Mouse (Mus musculus) limb, embryonic 12.5 days (tissue): ENCODE data around the gene Ripk3. TPM values are rescaled to one million over a fixed set of nuclear protein-coding genes. Genes with fewer than 3 reads are reported as not detected.

Experiments
- ATAC-seq: fragments of 200-750 bp; cut with Nextera tagmentation; 2 replicates; pipeline ENCODE4 v1.8.0; 2017; ENCODE audit warnings: low read depth, moderate TSS enrichment; ENCODE audit not compliant: insufficient number of reproducible peaks, insufficient read depth, low FRiP score, low TSS enrichment
- H3K27ac ChIP-seq: fragments of 300-500 bp; sonication (generic); 2 replicates; pipeline ENCODE4 v1.5.1; 2016; ENCODE audit warnings: mild to moderate bottlenecking, moderate library complexity
- H3K27me3 ChIP-seq: fragments of 300-500 bp; sonication (generic); 2 replicates; pipeline ENCODE4 v1.6.1; 2016; ENCODE audit warnings: mild to moderate bottlenecking, moderate library complexity
- H3K36me3 ChIP-seq: fragments of 300-500 bp; sonication (generic); 2 replicates; pipeline ENCODE4 v1.6.1; 2016; ENCODE audit warnings: mild to moderate bottlenecking, moderate library complexity
- H3K4me1 ChIP-seq: fragments of 300-500 bp; sonication (generic); replicated peaks from 2 replicates; pipeline ENCODE4 v1.6.1; 2016
- H3K4me2 ChIP-seq: fragments of 300-500 bp; sonication (generic); 2 replicates; pipeline ENCODE4 v1.6.1; 2016; ENCODE audit warnings: mild to moderate bottlenecking, moderate library complexity
- H3K4me3 ChIP-seq: fragments of 300-500 bp; sonication (generic); replicated peaks from 2 replicates; pipeline ENCODE4 v1.5.1; 2016; ENCODE audit warnings: mild to moderate bottlenecking
- H3K9ac ChIP-seq: fragments of 300-500 bp; sonication (generic); replicated peaks from 2 replicates; pipeline ENCODE4 v1.6.1; 2016; ENCODE audit warnings: mild to moderate bottlenecking, moderate library complexity
- H3K9me3 ChIP-seq: fragments of 300-500 bp; sonication (generic); 2 replicates; pipeline ENCODE4 v1.6.1; 2016; ENCODE audit warnings: mild to moderate bottlenecking, moderate library complexity
- WGBS: fragments of 180-500 bp; shearing (Covaris S2); methylation state at CpG from one replicate; pipeline ENCODE4 v1.1.7; 2016; 5-methylcytosine and 5-hydroxymethylcytosine counted together
- polyA plus RNA-seq: library from polyadenylated mRNA; unstranded; fragments of >200 nt; fragmentation: Nextera tagmentation; extraction: Ambion mirVana; gene quantifications from 2 replicates; pipeline ENCODE4 v1.2.1, GENCODE M21; 2016

The Ripk3 gene
- polyA plus RNA-seq, 1 experiment from 2014 or later: 25.2 TPM

DNA sequence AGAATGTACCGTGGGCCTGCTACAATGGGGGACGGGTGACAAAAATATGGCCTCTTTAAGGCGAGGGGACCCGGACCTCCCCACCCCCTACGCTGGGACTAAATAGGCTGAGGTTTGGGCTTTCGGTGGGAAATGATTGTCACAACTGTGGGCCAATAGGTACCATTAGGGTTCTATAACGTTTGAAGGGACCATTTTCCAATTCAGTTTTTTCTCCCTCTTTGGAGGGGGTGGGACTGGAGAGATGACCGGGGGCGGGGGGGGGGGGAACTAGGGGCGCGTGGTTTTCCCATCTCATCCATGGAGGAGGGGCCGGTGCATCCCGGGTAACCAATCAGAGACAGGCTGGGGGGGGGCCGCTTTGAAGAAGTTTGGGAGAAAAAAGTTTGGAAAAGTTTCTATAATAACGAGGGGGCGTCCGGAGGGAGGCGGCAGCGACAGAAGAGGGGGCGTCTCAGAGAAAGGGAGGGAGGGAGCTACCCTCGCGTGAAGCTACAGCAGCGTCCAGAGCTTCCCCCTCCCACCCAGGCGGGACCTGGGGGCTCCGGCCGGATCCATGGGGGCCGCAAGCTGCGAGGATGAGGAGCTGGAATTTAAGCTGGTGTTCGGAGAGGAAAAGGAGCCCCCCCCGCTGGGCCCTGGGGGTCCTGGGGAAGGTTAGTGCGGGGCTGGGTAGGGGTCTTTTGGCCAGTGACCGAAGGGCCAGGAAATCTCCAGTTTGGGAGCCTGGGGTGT lies 36.0 kb upstream of the Ripk3 start:
- H3K9me3 ChIP-seq: no peaks in the 10 kb centered on the region

GRCm38 (mm10) chr14:55824001-55824480 lies 35.4 kb upstream of the Ripk3 start:
- Histone ChIP-seq H3K4me3 (peak overlapping the region; percentile 86), H3K27me3 (no peaks in the 10 kb centered on the region), H3K4me1 (peaks cover 39% of the 10 kb centered on the region), H3K9ac (peak overlapping the region; percentile 97), H3K36me3 (peaks cover 27% of the 10 kb centered on the region), H3K27ac (peak overlapping the region; percentile 100), H3K9me3 (no peaks in the 10 kb centered on the region), H3K4me2 (peak overlapping the region; percentile 98)
- under 1% methylated on average over 10 of the region's 10 CpGs for WGBS
- ATAC-seq: peak; percentile 5; the same call in 1 of the 2 replicates

More for the DNA sequence above, 36.0 kb upstream of the Ripk3 start:
- peak overlapping the region; percentile 97 for H3K9ac ChIP-seq
- H3K4me3 ChIP-seq: peak overlapping the region; percentile 86
- peak; percentile 4; the same call in 1 of the 2 replicates for ATAC-seq
- peaks cover 34% of the 10 kb centered on the region for H3K36me3 ChIP-seq
- H3K27me3 ChIP-seq: no peaks in the 10 kb centered on the region
- WGBS: under 1% methylated on average over 31 of the region's 32 CpGs
- H3K4me1 ChIP-seq: peaks cover 45% of the 10 kb centered on the region
- peak overlapping the region; percentile 100 for H3K27ac ChIP-seq
- H3K4me2 ChIP-seq: peak overlapping the region; percentile 98

DNA sequence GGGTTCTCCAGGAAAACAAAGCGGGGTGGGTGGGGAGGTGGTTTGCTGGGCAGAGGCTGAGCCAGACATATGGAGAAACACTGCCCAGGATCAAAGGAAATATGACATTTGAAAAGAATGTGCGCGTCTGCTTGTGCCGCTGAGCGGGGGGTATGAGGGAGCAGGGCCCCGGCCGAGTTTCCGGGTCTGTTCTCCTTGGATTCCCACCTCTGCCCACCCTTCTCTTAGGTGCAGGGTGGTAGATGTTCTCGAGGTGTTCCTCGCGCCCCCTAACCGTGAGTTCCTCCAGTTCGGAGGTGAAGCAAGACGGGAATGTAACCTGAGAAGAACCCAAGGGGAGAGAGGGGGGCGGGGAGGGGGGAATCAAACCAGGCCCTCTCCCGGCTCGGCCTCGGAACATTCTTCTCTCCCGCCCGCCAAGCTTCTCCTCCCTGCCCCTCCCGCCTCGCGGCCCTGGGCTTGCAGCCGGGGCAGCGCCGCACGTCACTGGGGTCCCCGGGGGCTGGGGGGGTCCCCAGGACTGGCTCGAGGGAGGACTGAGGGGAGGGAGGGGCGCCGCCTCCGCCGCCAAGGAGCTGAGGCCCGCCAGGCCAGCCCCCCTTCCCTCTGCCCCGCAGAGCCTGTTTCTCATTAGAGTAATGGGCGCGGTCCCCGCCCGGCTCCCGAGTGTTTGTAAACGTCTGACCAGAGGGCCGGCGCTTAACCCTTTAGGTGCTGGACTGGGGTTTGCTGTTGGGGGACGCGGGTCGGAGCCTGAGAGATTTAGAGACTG lies 34.5 kb upstream of the Ripk3 start, which contains the start of gene Nfatc4:
Gene Nfatc4, plus strand, starts transcription at position 154 of the 772 bp plus-strand sequence.
- Histone ChIP-seq H3K4me3 (peak within 1 kb of the TSS; percentile 86), H3K4me1 (peaks cover 31% of the 10 kb centered on the region), H3K9ac (peak within 1 kb of the TSS; percentile 97), H3K4me2 (peak within 1 kb of the TSS; percentile 98), H3K36me3 (peaks cover 19% of the 10 kb centered on the region), H3K9me3 (no peaks in the 10 kb centered on the region), H3K27me3 (no peaks in the 10 kb centered on the region), H3K27ac (peak within 1 kb of the TSS; percentile 100)
- ATAC-seq: peak; percentile 86
- WGBS: 0% methylated on average over 43 of the region's 46 CpGs

- ATAC-seq: no peak
- no peaks in the 10 kb centered on the region for H3K9me3 ChIP-seq
- peak overlapping the region; percentile 100 for H3K27ac ChIP-seq
- H3K27me3 ChIP-seq: no peaks in the 10 kb centered on the region
- H3K36me3 ChIP-seq: peaks cover 12% of the 10 kb centered on the region
- H3K9ac ChIP-seq: peak overlapping the region; percentile 97; the same call in 1 of the 2 replicates
- H3K4me3 ChIP-seq: peak overlapping the region; percentile 86
- H3K4me2 ChIP-seq: peak overlapping the region; percentile 98
- H3K4me1 ChIP-seq: peaks cover 24% of the 10 kb centered on the region
- 5% methylated on average over 13 of the region's 13 CpGs for WGBS
Observed at GRCm38 (mm10) chr14:55822435-55822990, 33.8 kb upstream of the Ripk3 start.

DNA sequence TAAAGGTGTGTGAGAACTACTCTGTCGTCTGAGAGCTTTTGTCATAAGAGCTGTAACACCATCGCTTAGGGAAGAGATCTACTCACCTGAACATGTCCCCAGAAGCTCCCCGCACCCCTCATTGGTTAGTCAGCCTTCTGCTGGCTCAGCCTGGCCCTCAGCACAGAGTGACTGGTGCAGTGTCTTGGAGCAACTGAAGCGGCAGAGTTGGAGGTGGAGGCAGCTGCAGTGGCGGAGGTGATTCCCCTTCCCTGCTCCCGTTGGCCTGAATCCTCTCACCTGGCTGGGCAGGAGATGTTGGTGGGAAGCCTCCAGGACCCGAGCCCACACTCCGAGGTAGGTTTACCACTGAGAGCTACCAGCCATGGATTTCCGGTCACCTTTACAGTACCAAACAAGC lies 31.9 kb upstream of the Ripk3 start:
- no peak for ATAC-seq
- WGBS: 86% methylated on average over 9 of the region's 9 CpGs
- Histone ChIP-seq H3K36me3 (no peaks in the 10 kb centered on the region), H3K27me3 (no peaks in the 10 kb centered on the region), H3K9ac (no peak overlapping the region), H3K4me3 (no peak overlapping the region), H3K4me1 (peaks cover 9% of the 10 kb centered on the region), H3K9me3 (no peaks in the 10 kb centered on the region), H3K27ac (no peak overlapping the region), H3K4me2 (no peak overlapping the region)

DNA sequence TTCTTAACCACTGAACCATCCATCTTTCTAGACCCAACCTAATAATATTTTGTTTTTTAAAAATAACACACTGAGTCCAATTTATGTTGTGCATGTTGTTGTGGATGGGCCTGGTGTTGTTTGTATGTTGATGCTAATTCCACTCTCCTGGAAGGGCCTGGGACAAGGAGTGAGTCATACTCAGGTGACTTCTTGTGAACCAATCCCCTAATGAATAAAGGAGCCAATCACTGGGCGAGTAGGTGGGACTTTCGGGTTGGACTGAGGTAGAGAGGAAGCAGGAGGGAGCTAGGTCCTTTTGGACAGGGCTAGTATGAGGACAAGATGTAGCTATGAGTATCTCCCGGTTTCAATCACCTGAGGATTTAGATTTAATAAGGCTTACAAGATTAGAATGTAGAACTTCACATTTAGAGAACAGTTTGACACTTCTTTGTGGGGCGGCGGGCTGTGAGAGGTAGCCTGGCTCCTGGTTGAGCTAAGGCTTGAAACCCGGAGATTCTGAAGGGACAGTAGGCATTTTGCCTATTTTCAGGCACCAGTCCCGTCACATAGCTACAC lies 31.3 kb upstream of the Ripk3 start:
- Histone ChIP-seq H3K27me3 (no peaks in the 10 kb centered on the region), H3K4me2 (no peak overlapping the region), H3K4me1 (peaks cover 12% of the 10 kb centered on the region), H3K27ac (no peak overlapping the region), H3K36me3 (no peaks in the 10 kb centered on the region), H3K9me3 (no peaks in the 10 kb centered on the region), H3K4me3 (no peak overlapping the region), H3K9ac (no peak overlapping the region)
- 80% methylated on average over 7 of the region's 7 CpGs for WGBS
- no peak for ATAC-seq

- H3K4me2 ChIP-seq: peak overlapping the region; percentile 65
- ATAC-seq: 0 out of 2 replicates have a peak, but pooled peaks have one; percentile 38
- WGBS: 28% methylated on average over 17 of the region's 17 CpGs
- H3K36me3 ChIP-seq: no peaks in the 10 kb centered on the region
- no peaks in the 10 kb centered on the region for H3K27me3 ChIP-seq
- peaks cover 5% of the 10 kb centered on the region for H3K4me1 ChIP-seq
- H3K27ac ChIP-seq: no peak overlapping the region
- peak overlapping the region; percentile 48 for H3K9ac ChIP-seq
- peak overlapping the region; percentile 49 for H3K4me3 ChIP-seq
- no peaks in the 10 kb centered on the region for H3K9me3 ChIP-seq
Observed at GRCm38 (mm10) chr14:55815310-55815751, 26.7 kb upstream of the Ripk3 start.

GRCm38 (mm10) chr14:55814885-55815284 lies 26.2 kb upstream of the Ripk3 start:
- Histone ChIP-seq H3K4me3 (peak overlapping the region; percentile 49), H3K4me2 (peak overlapping the region; percentile 65), H3K27me3 (no peaks in the 10 kb centered on the region), H3K36me3 (no peaks in the 10 kb centered on the region), H3K4me1 (peaks cover 5% of the 10 kb centered on the region), H3K27ac (no peak overlapping the region), H3K9ac (peak overlapping the region; percentile 48), H3K9me3 (no peaks in the 10 kb centered on the region)
- ATAC-seq: no peak
- 18% methylated on average over 16 of the region's 16 CpGs for WGBS

DNA sequence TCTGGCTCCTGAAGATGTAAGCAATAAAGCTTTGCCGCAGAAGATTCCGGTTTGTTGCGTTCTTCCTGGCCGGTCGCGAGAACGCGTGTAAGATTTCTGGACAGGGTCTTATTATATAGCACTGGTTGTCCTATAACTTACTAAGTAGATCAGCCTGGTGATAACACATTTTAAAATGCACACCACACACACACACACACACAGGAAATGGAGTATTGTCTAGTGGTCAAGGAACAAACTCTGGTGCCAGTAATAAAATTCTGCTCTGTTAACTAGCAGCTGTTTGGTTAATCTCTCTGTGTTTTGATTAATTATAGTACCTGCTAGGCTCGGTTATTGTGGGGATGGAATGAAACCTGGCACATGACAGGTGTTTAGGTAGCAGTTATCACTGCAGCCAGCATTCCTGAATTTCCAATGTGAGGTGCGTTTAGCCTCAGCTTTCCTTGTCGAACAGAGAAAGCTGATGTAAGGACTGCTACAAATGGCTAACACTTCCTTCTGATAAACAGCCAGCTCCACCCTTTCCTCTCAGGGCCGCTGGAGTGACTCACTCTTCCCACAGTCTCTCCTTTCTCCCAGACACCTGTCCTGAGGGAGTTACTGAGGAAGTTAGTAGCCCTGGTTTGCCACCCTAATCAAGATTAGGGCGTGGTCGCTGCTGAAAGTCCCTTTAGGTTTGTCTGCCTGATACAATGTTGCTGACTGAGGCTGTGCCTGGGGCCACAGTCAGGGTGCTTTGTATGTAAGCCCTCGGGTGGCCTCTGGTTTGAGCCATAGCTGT lies 6.9 kb upstream of the Ripk3 start:
- no peaks in the 10 kb centered on the region for H3K4me1 ChIP-seq
- ATAC-seq: no peak
- no peaks in the 10 kb centered on the region for H3K27me3 ChIP-seq
- no peak overlapping the region for H3K4me2 ChIP-seq
- no peak overlapping the region for H3K4me3 ChIP-seq
- no peak overlapping the region for H3K9ac ChIP-seq
- H3K9me3 ChIP-seq: no peaks in the 10 kb centered on the region
- no peak overlapping the region for H3K27ac ChIP-seq
- no peaks in the 10 kb centered on the region for H3K36me3 ChIP-seq
- 82% methylated on average over 15 of the region's 15 CpGs for WGBS

- Histone ChIP-seq H3K9ac (no peak overlapping the region), H3K36me3 (no peaks in the 10 kb centered on the region), H3K27me3 (peaks cover 13% of the 10 kb centered on the region), H3K4me3 (no peak overlapping the region), H3K4me2 (no peak overlapping the region), H3K4me1 (no peaks in the 10 kb centered on the region), H3K9me3 (no peaks in the 10 kb centered on the region), H3K27ac (no peak overlapping the region)
- 63% methylated on average over 2 of the region's 2 CpGs for WGBS
- no peak for ATAC-seq
Observed at GRCm38 (mm10) chr14:55793946-55794345, 5.3 kb upstream of the Ripk3 start.
